Mouse (Mus musculus) intestine, postnatal 0 days (tissue): ENCODE results near the gene Cxcl16. TPM values are rescaled to one million over a fixed set of nuclear protein-coding genes. Genes with fewer than 3 reads are reported as not detected.
"Not testable (repeated sequence)": the region's sequence is repeated elsewhere in the genome, so short reads cannot be mapped to it uniquely, and the experiment has no call there.

ENCODE experiments used
- ATAC-seq: fragments of 200-750 bp; cut with Nextera tagmentation; 2 replicates; pipeline ENCODE4 v1.8.0; 2017; ENCODE audit warnings: mild to moderate bottlenecking, moderate TSS enrichment, moderate library complexity
- H3K27ac ChIP-seq: fragments of 300-500 bp; sonication (generic); 2 replicates; pipeline ENCODE4 v1.5.1; 2014; ENCODE audit warnings: mild to moderate bottlenecking, low read depth, low read length, moderate library complexity
- H3K27me3 ChIP-seq: fragments of 300-500 bp; sonication (generic); replicated peaks from 2 replicates; pipeline ENCODE4 v1.6.1; 2014; ENCODE audit warnings: low read length, mixed read lengths; ENCODE audit not compliant: control insufficient read depth, insufficient read depth
- H3K36me3 ChIP-seq: fragments of 300-500 bp; sonication (generic); 2 replicates; pipeline ENCODE4 v1.6.1; 2014; ENCODE audit warnings: mild to moderate bottlenecking, moderate library complexity; ENCODE audit not compliant: control insufficient read depth, insufficient read depth
- H3K4me1 ChIP-seq: fragments of 300-500 bp; sonication (generic); replicated peaks from 2 replicates; pipeline ENCODE4 v1.6.1; 2014; ENCODE audit warnings: antibody characterized with exemption, low read length, mixed read lengths; ENCODE audit not compliant: control insufficient read depth, insufficient read depth
- H3K4me2 ChIP-seq: fragments of 300-500 bp; sonication (generic); replicated peaks from 2 replicates; pipeline ENCODE4 v1.6.1; 2014; ENCODE audit warnings: low read depth, mild to moderate bottlenecking, moderate library complexity
- H3K4me3 ChIP-seq: fragments of 300-500 bp; sonication (generic); 2 replicates; pipeline ENCODE4 v1.5.1; 2014; ENCODE audit warnings: low read depth, low read length
- H3K9ac ChIP-seq: fragments of 300-500 bp; sonication (generic); 2 replicates; pipeline ENCODE4 v1.6.1; 2014; ENCODE audit warnings: mild to moderate bottlenecking, low read depth, low read length
- H3K9me3 ChIP-seq: fragments of 300-500 bp; sonication (generic); 2 replicates; pipeline ENCODE4 v1.6.1; 2016; ENCODE audit warnings: mixed run types; ENCODE audit not compliant: control insufficient read depth
- CTCF ChIP-seq: sonication (generic); IDR thresholded peaks from 2 replicates; pipeline ENCODE4 v1.5.1; 2016; ENCODE audit warnings: low read depth, mild to moderate bottlenecking, control low read depth, antibody characterized with exemption, moderate library complexity
- WGBS: fragments of 180-500 bp; shearing (Covaris S2); extraction: QIAGEN DNeasy Blood & Tissue Kit; methylation state at CpG from one replicate; pipeline ENCODE4 v1.1.7; 2014; 5-methylcytosine and 5-hydroxymethylcytosine counted together
- polyA plus RNA-seq: library from polyadenylated mRNA; unstranded; fragments of >200 nt; fragmentation: Nextera tagmentation; extraction: Ambion mirVana; gene quantifications from 2 replicates; pipeline ENCODE4 v1.2.1, GENCODE M21; 2015

Gene Cxcl16
- polyA plus RNA-seq, 1 experiment from 2014 or later, result 39.3 TPM

DNA sequence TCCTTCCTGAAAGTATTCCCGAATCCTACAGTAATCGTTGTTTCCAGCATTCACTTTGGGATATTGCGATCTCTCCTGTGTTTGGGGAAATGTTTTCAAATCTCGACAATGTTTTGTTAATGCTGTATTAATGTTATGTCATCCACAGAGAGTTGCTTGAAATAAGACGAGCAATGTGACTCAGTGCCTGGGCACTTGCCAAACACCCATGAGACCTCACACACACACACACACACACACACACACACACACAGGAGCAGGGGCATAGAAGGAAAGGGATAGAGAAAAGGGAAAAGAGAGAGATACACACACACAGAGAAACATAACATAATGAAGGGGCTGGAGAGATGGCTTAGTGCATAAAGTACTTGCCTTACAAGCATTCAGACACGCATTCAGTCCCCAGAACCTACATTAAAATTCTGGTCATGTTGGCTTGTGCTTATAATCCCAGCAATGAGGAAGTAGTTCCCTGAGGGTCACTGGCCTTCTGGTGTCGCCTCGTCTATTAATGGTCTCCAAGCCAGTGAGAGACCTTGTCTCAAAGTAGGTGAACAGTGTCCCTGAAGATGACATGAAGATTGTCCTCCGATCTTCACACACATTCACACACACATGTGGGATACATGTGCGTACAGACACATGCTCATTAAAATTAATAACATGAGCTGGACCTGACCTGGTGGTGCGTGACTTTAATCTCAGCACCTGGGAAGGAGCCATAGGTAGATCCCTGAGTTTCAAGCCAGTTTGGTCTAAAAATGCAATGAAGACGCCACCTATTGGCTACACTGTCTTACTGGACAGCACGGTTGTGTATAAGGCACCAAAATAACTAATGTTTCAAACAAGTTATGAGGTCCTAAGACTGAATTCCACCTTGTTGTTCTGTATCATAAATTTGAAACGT is 40.0 kb upstream of the Cxcl16 start:
- peak; percentile 71 for TF ChIP-seq CTCF
- WGBS, result 51% methylated on average over 14 of the region's 14 CpGs
- peak overlapping the region; percentile 60 for H3K27ac ChIP-seq
- no peak overlapping the region for H3K4me2 ChIP-seq
- H3K4me1 ChIP-seq, result no peaks in the 10 kb centered on the region
- ATAC-seq, result peak; percentile 2; the same call in 1 of the 2 replicates
- no peak overlapping the region for H3K9ac ChIP-seq
- no peak overlapping the region for H3K4me3 ChIP-seq
- no peaks in the 10 kb centered on the region for H3K36me3 ChIP-seq
- H3K9me3 ChIP-seq, result no peaks in the 10 kb centered on the region
- H3K27me3 ChIP-seq, result no peaks in the 10 kb centered on the region

DNA sequence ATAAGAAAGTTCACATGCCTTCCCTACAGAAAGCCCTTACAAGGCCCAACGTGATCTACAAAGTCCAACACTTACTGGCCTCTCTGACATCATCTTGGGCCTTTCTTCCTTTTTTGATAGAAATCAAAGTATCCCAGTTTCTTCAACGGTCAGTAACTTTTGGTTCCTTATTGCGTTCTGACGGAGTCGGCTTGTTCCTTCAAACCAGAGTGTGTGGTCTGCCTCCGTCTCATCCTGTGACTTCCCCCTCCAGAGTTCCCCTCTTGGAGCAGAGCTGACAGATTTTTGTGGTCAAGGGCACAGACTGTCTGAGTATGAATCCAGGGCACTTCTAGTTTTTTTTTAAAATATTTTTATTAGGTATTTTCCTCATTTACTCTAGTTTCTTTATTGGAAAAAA is 29.9 kb upstream of the Cxcl16 start:
- no peak overlapping the region for H3K4me3 ChIP-seq
- no peak overlapping the region for H3K9ac ChIP-seq
- no peak for ATAC-seq
- no peak overlapping the region for H3K4me2 ChIP-seq
- H3K27ac ChIP-seq, result no peak overlapping the region
- no peak for TF ChIP-seq CTCF
- WGBS, result 79% methylated on average over 6 of the region's 6 CpGs
- H3K4me1 ChIP-seq, result no peaks in the 10 kb centered on the region
- no peaks in the 10 kb centered on the region for H3K27me3 ChIP-seq
- H3K9me3 ChIP-seq, result 0 out of 2 replicates have a peak, but pooled peaks cover 2% of the 10 kb centered on the region
- no peaks in the 10 kb centered on the region for H3K36me3 ChIP-seq

GRCm38 (mm10) chr11:70489138-70489537 is 29.4 kb upstream of the Cxcl16 start:
- no peak for ATAC-seq
- Histone ChIP-seq H3K27me3 (no peaks in the 10 kb centered on the region), H3K4me3 (no peak overlapping the region), H3K9me3 (0 out of 2 replicates have a peak, but pooled peaks cover 2% of the 10 kb centered on the region), H3K9ac (no peak overlapping the region), H3K4me1 (no peaks in the 10 kb centered on the region), H3K36me3 (no peaks in the 10 kb centered on the region), H3K4me2 (no peak overlapping the region), H3K27ac (no peak overlapping the region)
- WGBS, result 86% methylated on average over 3 of the region's 3 CpGs
- TF ChIP-seq CTCF, result no peak

DNA sequence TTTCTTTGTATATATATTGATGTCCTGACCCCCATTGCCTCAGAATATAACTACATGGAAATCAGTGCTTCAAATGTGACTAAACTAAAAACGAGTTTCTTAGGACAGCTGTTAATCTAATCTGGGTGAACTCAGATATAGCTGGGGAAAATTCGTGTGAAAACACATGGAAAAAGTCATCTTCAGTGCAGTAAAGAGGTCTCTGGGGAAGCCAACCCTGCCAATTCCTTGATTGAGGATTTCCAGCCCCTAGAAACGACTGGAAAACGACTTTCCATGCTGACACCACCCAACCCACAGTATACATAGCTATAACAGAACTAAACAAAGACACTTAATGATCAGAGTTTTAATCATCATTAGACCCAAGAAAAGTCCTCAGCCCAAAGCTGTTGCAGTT is 28.0 kb upstream of the Cxcl16 start:
- ATAC-seq, result no peak
- WGBS, result 41% methylated on average over 4 of the region's 4 CpGs
- H3K4me2 ChIP-seq, result no peak overlapping the region
- H3K9ac ChIP-seq, result no peak overlapping the region
- no peak overlapping the region for H3K4me3 ChIP-seq
- no peaks in the 10 kb centered on the region for H3K36me3 ChIP-seq
- TF ChIP-seq CTCF, result no peak
- no peaks in the 10 kb centered on the region for H3K4me1 ChIP-seq
- H3K27me3 ChIP-seq, result no peaks in the 10 kb centered on the region
- no peak overlapping the region for H3K27ac ChIP-seq
- H3K9me3 ChIP-seq, result 0 out of 2 replicates have a peak, but pooled peaks cover 2% of the 10 kb centered on the region

- H3K27me3 ChIP-seq, result no peaks in the 10 kb centered on the region
- no peak overlapping the region for H3K9ac ChIP-seq
- WGBS, result 42% methylated on average over 2 of the region's 2 CpGs
- no peaks in the 10 kb centered on the region for H3K36me3 ChIP-seq
- no peak overlapping the region for H3K4me3 ChIP-seq
- H3K9me3 ChIP-seq, result no peaks in the 10 kb centered on the region
- no peaks in the 10 kb centered on the region for H3K4me1 ChIP-seq
- TF ChIP-seq CTCF, result no peak
- no peak overlapping the region for H3K27ac ChIP-seq
- no peak for ATAC-seq
- H3K4me2 ChIP-seq, result no peak overlapping the region
Observed at GRCm38 (mm10) chr11:70485498-70485897, 25.7 kb upstream of the Cxcl16 start.

DNA sequence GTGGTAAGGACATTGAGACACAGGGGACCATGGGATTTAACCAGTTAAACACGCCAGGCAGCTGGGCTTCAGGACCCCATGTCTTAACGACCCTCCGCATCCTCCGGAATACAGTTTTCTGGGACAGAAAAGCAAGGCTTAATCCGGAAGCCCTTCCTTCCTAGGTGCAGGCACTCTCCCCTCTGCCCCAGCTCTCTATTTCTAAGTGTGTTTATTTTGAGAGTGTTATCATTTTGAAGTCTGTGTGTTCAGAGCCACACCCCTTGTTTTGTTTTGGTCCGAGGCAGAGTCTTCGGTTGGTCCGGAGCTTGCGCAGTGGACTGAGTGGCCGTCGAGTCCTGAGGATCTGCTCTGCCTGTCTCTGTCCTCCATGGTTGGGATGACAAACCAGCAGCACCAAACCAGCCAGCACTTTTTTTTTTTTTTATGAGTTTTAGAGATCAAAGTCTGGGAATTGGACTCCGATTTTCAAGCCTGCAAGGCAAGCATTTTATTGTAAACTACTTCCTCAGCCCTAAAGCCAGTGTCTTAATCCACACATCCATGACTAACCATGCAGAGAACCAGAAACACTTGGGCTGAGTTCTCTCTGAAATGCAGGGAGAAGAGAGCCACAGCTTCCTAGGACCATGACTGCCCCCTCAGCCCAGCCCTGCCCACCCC is 15.2 kb upstream of the Cxcl16 start:
- peak overlapping the region; percentile 35; the same call in 1 of the 2 replicates for H3K4me2 ChIP-seq
- WGBS, result 30% methylated on average over 12 of the region's 12 CpGs
- TF ChIP-seq CTCF, result no peak
- no peaks in the 10 kb centered on the region for H3K9me3 ChIP-seq
- no peaks in the 10 kb centered on the region for H3K27me3 ChIP-seq
- ATAC-seq, result peak; percentile 81
- peaks cover 9% of the 10 kb centered on the region; the same call in 1 of the 2 replicates for H3K4me1 ChIP-seq
- H3K36me3 ChIP-seq, result no peaks in the 10 kb centered on the region
- no peak overlapping the region for H3K9ac ChIP-seq
- peak overlapping the region; percentile 76 for H3K27ac ChIP-seq
- H3K4me3 ChIP-seq, result no peak overlapping the region

GRCm38 (mm10) chr11:70473291-70473690 is 13.5 kb upstream of the Cxcl16 start:
- not testable (repeated sequence) for H3K27me3 ChIP-seq, H3K4me2 ChIP-seq, H3K36me3 ChIP-seq, H3K9me3 ChIP-seq, H3K27ac ChIP-seq, H3K9ac ChIP-seq, H3K4me1 ChIP-seq, H3K4me3 ChIP-seq
- 75% methylated on average over 5 of the region's 5 CpGs for whole genome bisulfite sequencing
- ATAC-seq, result peak; percentile 11; the same call in 1 of the 2 replicates
